Mouse (Mus musculus) liver, embryonic 18 days (tissue): ENCODE measurements around the gene Mmgt2. TPM values are rescaled to one million over a fixed set of nuclear protein-coding genes. Genes with fewer than 3 reads are reported as not detected.

ENCODE experiments used
- polyA plus RNA-seq: library from polyadenylated mRNA; depleted of rRNA; stranded (reverse); fragments of >200 nt; gene quantifications from 2 replicates; pipeline ENCODE4 v1.2.3, GENCODE M21; 2012; rRNA removed

Gene Mmgt2
- polyA plus RNA-seq = 11.8 and 13.4 TPM in 2 replicates

GRCm38 (mm10) chr11:62648591-62649391 lies at the start of gene Mmgt2:
Gene Mmgt2, plus strand, starts transcription at chr11:62648664.

GRCm38 (mm10) chr11:62647661-62648590 lies 538 bp upstream of the Mmgt2 start, which contains the start of gene Lrrc75a:
Gene Lrrc75a, minus strand, starts transcription at chr11:62648523.

Other genes with a start within 250 kb of the Mmgt2 start
- 2.4 and 2.6 TPM in 2 replicates for gene Pigl, start 190.2 kb upstream of the Mmgt2 start, polyA plus RNA-seq
- 31.6 and 34.4 TPM in 2 replicates for gene Ncor1, start 190.1 kb upstream of the Mmgt2 start, polyA plus RNA-seq
- gene Cenpv, start 109.4 kb upstream of the Mmgt2 start, polyA plus RNA-seq = 18.4 and 19.0 TPM in 2 replicates
- gene Ubb, start 97.5 kb upstream of the Mmgt2 start, polyA plus RNA-seq = 1,063 and 1,080 TPM in 2 replicates
- 4.1 and 4.3 TPM in 2 replicates for gene Trpv2, start 74.2 kb upstream of the Mmgt2 start, polyA plus RNA-seq
- gene Lrrc75a, start 141 bp upstream of the Mmgt2 start, polyA plus RNA-seq = 1.7 and 2.2 TPM in 2 replicates
- 0.27 and 0.30 TPM in 2 replicates for gene Zfp287, start 83.2 kb downstream of the Mmgt2 start, polyA plus RNA-seq
- not detected in 2 replicates for gene Gm10428, start 104.4 kb downstream of the Mmgt2 start, polyA plus RNA-seq
- 0.41 and 0.43 TPM in 2 replicates for gene Zfp286, start 140.8 kb downstream of the Mmgt2 start, polyA plus RNA-seq
- gene Trim16, start 171.6 kb downstream of the Mmgt2 start, polyA plus RNA-seq = 0.62 and 0.71 TPM in 2 replicates
- 0.04 and 0.06 TPM in 2 replicates for gene Fbxw10, start 198.4 kb downstream of the Mmgt2 start, polyA plus RNA-seq
- gene Tvp23b, start 230.8 kb downstream of the Mmgt2 start, polyA plus RNA-seq = 15.8 and 16.6 TPM in 2 replicates